Mouse (Mus musculus): ENCODE data around the gene Tubd1. TPM values are rescaled to one million over a fixed set of nuclear protein-coding genes. Genes with fewer than 3 reads are reported as not detected.
"Not testable (repeated sequence)": the region's sequence is repeated elsewhere in the genome, so short reads cannot be mapped to it uniquely, and the experiment has no call there.

Gene Tubd1
- polyA plus RNA-seq (2016; fragmentation: Nextera tagmentation; extraction: Ambion mirVana) = 13.7 and 14.8 TPM in 2 replicates

- H3K36me3 ChIP-seq = peaks cover 21% of the 10 kb centered on the region
- WGBS (ENCODE audit: insufficient replicate concordance) = under 1% methylated on average over 43 of the region's 43 CpGs
Observed at GRCm38 (mm10) chr11:86544639-86545299, at the start of gene Tubd1, which contains the start of gene Rps6kb1. Gene Tubd1, plus strand, starts transcription at chr11:86544991. Gene Rps6kb1, minus strand, starts transcription at chr11:86544805.

DNA sequence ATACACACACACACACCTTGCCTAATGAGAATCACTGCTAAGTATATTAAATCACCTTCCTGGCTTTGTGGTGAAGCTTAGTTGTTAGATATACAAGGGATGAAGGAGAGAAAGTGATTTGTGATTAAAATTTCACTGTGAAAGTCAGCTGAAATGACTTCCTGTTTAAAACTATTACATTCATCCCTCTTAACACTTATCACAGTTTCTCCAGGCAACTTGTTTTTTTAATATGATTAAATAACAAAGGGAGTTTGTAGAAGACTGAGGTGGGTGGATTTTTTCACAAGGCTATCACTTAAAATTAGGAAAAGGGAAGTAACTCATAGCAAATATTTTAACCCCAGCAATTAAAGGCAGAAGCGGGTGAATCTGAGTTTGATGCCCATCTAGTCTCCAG lies 47.4 kb upstream of the Tubd1 start:
- no peak overlapping the region for H3K4me2 ChIP-seq

More at GRCm38 (mm10) chr11:86544639-86545299, at the start of gene Tubd1, which contains the start of gene Rps6kb1:
- no peaks in the 10 kb centered on the region for H3K27me3 ChIP-seq (replicated peaks)
- ATAC-seq = peak; percentile 97
- H3K4me2 ChIP-seq = peak within 1 kb of the TSS; percentile 87
- peak within 1 kb of the TSS; percentile 94 for H3K4me3 ChIP-seq
- no peaks in the 10 kb centered on the region for H3K9me3 ChIP-seq (replicated peaks)
- peak within 1 kb of the TSS; percentile 88 for H3K27ac ChIP-seq
- H3K4me1 ChIP-seq = peaks cover 41% of the 10 kb centered on the region
- H3K9ac ChIP-seq = peak within 1 kb of the TSS; percentile 98

DNA sequence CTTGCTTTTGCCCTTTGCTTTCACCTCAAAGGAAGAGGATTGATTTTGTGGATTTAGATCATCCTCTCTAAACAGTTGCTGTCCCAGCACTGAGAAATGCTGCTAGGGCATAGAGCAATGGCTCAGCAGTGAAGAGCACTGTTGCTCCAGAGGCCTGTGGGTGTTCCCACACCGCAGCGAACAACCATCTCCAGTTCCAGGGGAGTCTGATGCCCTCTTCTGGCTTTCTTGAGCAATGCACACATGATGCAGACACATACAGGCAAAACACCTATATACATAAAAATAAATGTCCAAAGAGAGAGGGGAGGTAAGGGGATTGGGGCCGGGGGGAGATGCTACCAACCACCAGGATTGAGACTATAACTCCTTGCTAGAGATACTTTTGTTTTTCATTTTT lies 46.9 kb upstream of the Tubd1 start:
- no peaks in the 10 kb centered on the region for H3K4me1 ChIP-seq
- no peaks in the 10 kb centered on the region for H3K9me3 ChIP-seq (replicated peaks)
- no peak overlapping the region for H3K4me3 ChIP-seq
- H3K27me3 ChIP-seq (replicated peaks) = no peaks in the 10 kb centered on the region
- no peak overlapping the region for H3K9ac ChIP-seq
- no peak for ATAC-seq
- no peak overlapping the region for H3K27ac ChIP-seq
- WGBS (ENCODE audit: insufficient replicate concordance) = 75% methylated on average over 3 of the region's 3 CpGs
- H3K36me3 ChIP-seq = peaks cover 56% of the 10 kb centered on the region
- no peak overlapping the region for H3K4me2 ChIP-seq

More for the DNA sequence above, 47.4 kb upstream of the Tubd1 start:
- Histone ChIP-seq H3K9ac (no peak overlapping the region), H3K4me1 (no peaks in the 10 kb centered on the region), H3K9me3 (replicated peaks) (no peaks in the 10 kb centered on the region), H3K4me3 (no peak overlapping the region), H3K27me3 (replicated peaks) (no peaks in the 10 kb centered on the region), H3K27ac (no peak overlapping the region), H3K36me3 (peaks cover 56% of the 10 kb centered on the region)
- no peak for ATAC-seq
- WGBS (ENCODE audit: insufficient replicate concordance) = 91% methylated on average over 1 of the region's 1 CpGs

GRCm38 (mm10) chr11:86500795-86501194 lies 44.0 kb upstream of the Tubd1 start:
- peaks cover 76% of the 10 kb centered on the region for H3K36me3 ChIP-seq
- ATAC-seq = no peak
- 75% methylated on average over 1 of the region's 1 CpGs for WGBS (ENCODE audit: insufficient replicate concordance)

GRCm38 (mm10) chr11:86503121-86503520 lies 41.7 kb upstream of the Tubd1 start:
- Histone ChIP-seq H3K4me3 (no peak overlapping the region), H3K27me3 (replicated peaks) (no peaks in the 10 kb centered on the region), H3K9me3 (replicated peaks) (no peaks in the 10 kb centered on the region), H3K27ac (no peak overlapping the region), H3K4me2 (no peak overlapping the region), H3K9ac (no peak overlapping the region), H3K36me3 (peaks cover 82% of the 10 kb centered on the region), H3K4me1 (no peaks in the 10 kb centered on the region)
- no peak for ATAC-seq
- WGBS (ENCODE audit: insufficient replicate concordance) = 86% methylated on average over 2 of the region's 2 CpGs

More at GRCm38 (mm10) chr11:86500795-86501194, 44.0 kb upstream of the Tubd1 start:
- Histone ChIP-seq H3K27me3 (replicated peaks) (no peaks in the 10 kb centered on the region), H3K4me1 (no peaks in the 10 kb centered on the region), H3K9me3 (replicated peaks) (no peaks in the 10 kb centered on the region), H3K4me2 (no peak overlapping the region), H3K4me3 (no peak overlapping the region), H3K9ac (no peak overlapping the region), H3K27ac (no peak overlapping the region)

DNA sequence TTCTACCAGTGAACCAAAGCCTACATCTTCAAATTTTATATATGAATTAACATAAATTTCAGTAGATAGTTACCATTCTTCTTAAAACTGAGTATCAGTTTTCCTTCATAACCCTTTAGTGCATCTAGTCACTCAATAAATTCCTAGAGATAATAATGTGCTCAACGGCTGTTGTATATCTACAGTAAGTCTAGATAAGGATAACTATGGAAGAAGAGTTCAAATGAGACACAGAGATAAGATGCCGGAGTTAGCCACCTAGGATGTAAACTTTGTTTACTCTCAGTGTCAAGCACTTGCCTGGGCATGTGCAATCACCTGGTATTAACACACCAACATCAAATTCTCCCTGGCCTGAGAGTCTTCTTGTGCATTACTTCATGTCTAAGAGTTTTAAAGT lies 37.5 kb upstream of the Tubd1 start:
- Histone ChIP-seq H3K36me3 (peaks cover 93% of the 10 kb centered on the region), H3K4me1 (no peaks in the 10 kb centered on the region), H3K4me3 (no peak overlapping the region), H3K27ac (no peak overlapping the region), H3K9ac (no peak overlapping the region), H3K9me3 (replicated peaks) (no peaks in the 10 kb centered on the region), H3K4me2 (no peak overlapping the region), H3K27me3 (replicated peaks) (no peaks in the 10 kb centered on the region)
- 29% methylated on average over 2 of the region's 2 CpGs for WGBS (ENCODE audit: insufficient replicate concordance)
- ATAC-seq = no peak

- WGBS (ENCODE audit: insufficient replicate concordance) = 88% methylated on average over 2 of the region's 2 CpGs
- Histone ChIP-seq H3K4me1 (no peaks in the 10 kb centered on the region), H3K27ac (no peak overlapping the region), H3K9me3 (replicated peaks) (no peaks in the 10 kb centered on the region), H3K27me3 (replicated peaks) (no peaks in the 10 kb centered on the region), H3K4me2 (no peak overlapping the region), H3K9ac (no peak overlapping the region), H3K36me3 (peaks cover 93% of the 10 kb centered on the region), H3K4me3 (no peak overlapping the region)
- ATAC-seq = no peak
Observed at GRCm38 (mm10) chr11:86507991-86508390, 36.8 kb upstream of the Tubd1 start.

DNA sequence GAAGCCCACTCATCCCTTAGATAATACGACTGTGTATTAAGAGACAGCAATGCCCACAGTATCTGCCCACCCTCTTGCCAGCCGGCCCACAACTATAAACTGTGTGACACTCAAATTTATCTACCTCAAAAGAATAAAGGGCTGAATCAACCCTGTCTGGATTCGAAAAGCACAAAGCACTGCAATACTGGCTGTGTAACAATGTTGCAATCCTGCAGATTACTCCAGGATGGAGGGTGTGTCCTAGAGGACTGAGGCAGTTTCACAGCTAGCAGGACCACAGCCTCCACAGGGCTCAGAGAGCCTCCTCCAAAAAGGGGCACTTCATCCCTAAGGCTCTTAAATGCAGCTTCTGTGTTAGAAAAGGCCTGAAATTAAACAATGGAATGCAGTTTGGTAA lies 28.2 kb upstream of the Tubd1 start:
- ATAC-seq = no peak
- Histone ChIP-seq H3K9ac (no peak overlapping the region), H3K4me2 (no peak overlapping the region), H3K4me1 (no peaks in the 10 kb centered on the region), H3K9me3 (replicated peaks) (no peaks in the 10 kb centered on the region), H3K36me3 (peaks cover 90% of the 10 kb centered on the region), H3K27me3 (replicated peaks) (no peaks in the 10 kb centered on the region), H3K27ac (no peak overlapping the region), H3K4me3 (no peak overlapping the region)
- 80% methylated on average over 3 of the region's 3 CpGs for WGBS (ENCODE audit: insufficient replicate concordance)

DNA sequence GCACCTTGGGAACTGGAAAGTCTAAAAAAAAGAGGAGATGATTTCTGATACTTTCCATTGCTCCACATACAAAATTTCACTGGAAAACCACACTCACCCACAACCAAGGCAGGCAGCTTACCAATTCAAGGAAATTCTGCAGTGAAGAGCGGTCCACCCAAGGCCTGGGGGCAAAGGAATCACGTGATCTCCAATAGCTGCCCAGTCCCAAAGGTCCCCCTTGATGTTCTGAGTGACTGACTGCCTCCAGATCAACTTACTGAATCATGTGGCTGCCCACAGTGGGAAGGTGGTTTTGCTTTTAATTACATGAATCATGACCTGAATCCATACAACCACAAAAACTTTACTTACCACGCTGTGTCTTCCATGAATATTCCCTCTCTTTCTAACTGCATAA lies 27.6 kb upstream of the Tubd1 start:
- Histone ChIP-seq H3K4me2 (no peak overlapping the region), H3K36me3 (peaks cover 88% of the 10 kb centered on the region), H3K27ac (no peak overlapping the region), H3K4me3 (no peak overlapping the region), H3K27me3 (replicated peaks) (no peaks in the 10 kb centered on the region), H3K4me1 (no peaks in the 10 kb centered on the region), H3K9me3 (replicated peaks) (no peaks in the 10 kb centered on the region), H3K9ac (no peak overlapping the region)
- 90% methylated on average over 3 of the region's 3 CpGs for WGBS (ENCODE audit: insufficient replicate concordance)
- no peak for ATAC-seq

DNA sequence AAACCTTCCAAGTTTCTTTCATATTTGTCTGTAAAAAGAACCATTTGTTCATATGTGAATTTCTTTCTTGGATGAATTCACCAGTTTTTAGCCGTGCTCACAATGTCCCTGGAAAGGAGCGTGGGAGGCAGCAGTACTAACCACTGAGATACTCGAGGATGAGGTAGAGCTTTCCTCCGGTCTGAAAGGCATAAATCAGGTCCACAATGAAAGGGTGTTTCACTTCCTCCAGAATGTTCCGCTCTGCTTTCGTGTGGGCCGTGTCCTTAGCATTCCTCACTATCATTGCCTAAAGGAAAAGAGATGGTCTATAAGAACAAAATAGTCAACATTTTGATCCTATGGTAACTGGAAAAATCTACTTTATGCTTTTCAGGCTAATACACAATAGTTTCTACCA lies 25.0 kb upstream of the Tubd1 start:
- H3K4me2 ChIP-seq = no peak overlapping the region
- no peak overlapping the region for H3K27ac ChIP-seq
- WGBS (ENCODE audit: insufficient replicate concordance) = 88% methylated on average over 7 of the region's 7 CpGs
- H3K9me3 ChIP-seq (replicated peaks) = no peaks in the 10 kb centered on the region
- no peak overlapping the region for H3K4me3 ChIP-seq
- peaks cover 88% of the 10 kb centered on the region for H3K36me3 ChIP-seq
- H3K9ac ChIP-seq = no peak overlapping the region
- H3K27me3 ChIP-seq (replicated peaks) = no peaks in the 10 kb centered on the region
- H3K4me1 ChIP-seq = no peaks in the 10 kb centered on the region
- no peak for ATAC-seq

GRCm38 (mm10) chr11:86527528-86527927 lies 17.3 kb upstream of the Tubd1 start:
- Histone ChIP-seq H3K4me3 (no peak overlapping the region), H3K9me3 (replicated peaks) (no peaks in the 10 kb centered on the region), H3K27me3 (replicated peaks) (no peaks in the 10 kb centered on the region), H3K4me2 (no peak overlapping the region), H3K4me1 (no peaks in the 10 kb centered on the region), H3K9ac (no peak overlapping the region), H3K27ac (no peak overlapping the region), H3K36me3 (peaks cover 87% of the 10 kb centered on the region)
- no peak for ATAC-seq
- 88% methylated on average over 4 of the region's 4 CpGs for WGBS (ENCODE audit: insufficient replicate concordance)

- Histone ChIP-seq H3K9me3 (replicated peaks) (no peaks in the 10 kb centered on the region), H3K27me3 (replicated peaks) (no peaks in the 10 kb centered on the region), H3K4me3 (no peak overlapping the region), H3K27ac (no peak overlapping the region), H3K4me1 (peaks cover 2% of the 10 kb centered on the region; the same call in 1 of the 2 replicates), H3K9ac (no peak overlapping the region), H3K4me2 (no peak overlapping the region), H3K36me3 (peaks cover 63% of the 10 kb centered on the region)
- no peak for ATAC-seq
- 75% methylated on average over 1 of the region's 1 CpGs for WGBS (ENCODE audit: insufficient replicate concordance)
Observed at GRCm38 (mm10) chr11:86532834-86533233, 12.0 kb upstream of the Tubd1 start.

- H3K9ac ChIP-seq; H3K4me1 ChIP-seq; H3K4me2 ChIP-seq; H3K27me3 ChIP-seq (replicated peaks); H3K4me3 ChIP-seq; ATAC-seq; H3K9me3 ChIP-seq (replicated peaks); H3K27ac ChIP-seq: not testable (repeated sequence)
- peaks cover 62% of the 10 kb centered on the region for H3K36me3 ChIP-seq
- 79% methylated on average over 6 of the region's 6 CpGs for WGBS (ENCODE audit: insufficient replicate concordance)
Observed at GRCm38 (mm10) chr11:86533302-86533701, 11.5 kb upstream of the Tubd1 start.
